Mouse (Mus musculus): ENCODE results near the gene Mgat5. TPM values are rescaled to one million over a fixed set of nuclear protein-coding genes. Genes with fewer than 3 reads are reported as not detected.

Gene Mgat5
- polyA plus RNA-seq, 1 experiment = 13.1 TPM

- H3K4me1 ChIP-seq (ENCODE audit: control insufficient read depth, insufficient read depth, low read length) = peaks cover 8% of the 10 kb centered on the region; the same call in 1 of the 2 replicates
- 3% methylated on average over 39 of the region's 39 CpGs for WGBS
- no peak overlapping the region for H3K27ac ChIP-seq (ENCODE audit: insufficient read depth, low read depth, low read length)
- DNase-seq = peak; percentile 54
- no peak for TF ChIP-seq CTCF (conservative IDR thresholded peaks at IDR 0.05; ENCODE audit: insufficient read depth, insufficient read length, low read depth, low read length)
- no peak for TF ChIP-seq POLR2A (IDR thresholded peaks at IDR 0.05; ENCODE audit: low read depth, low read length)
- no peaks in the 10 kb centered on the region for H3K27me3 ChIP-seq (replicated peaks; ENCODE audit: control insufficient read depth, insufficient read depth, low read length)
- peak overlapping the region; percentile 93 for H3K4me3 ChIP-seq (ENCODE audit: insufficient read depth, low read depth, low read length)
- H3K36me3 ChIP-seq (ENCODE audit: control insufficient read depth, insufficient read depth, low read length) = no peaks in the 10 kb centered on the region
Measured at GRCm38 (mm10) chr1:127206020-127206641, 1.3 kb downstream of the Mgat5 start.

- Histone ChIP-seq H3K4me3 (ENCODE audit: insufficient read depth, low read depth, low read length) (peak overlapping the region; percentile 93; the same call in 1 of the 2 replicates), H3K27ac (ENCODE audit: insufficient read depth, low read depth, low read length) (no peak overlapping the region), H3K27me3 (replicated peaks; ENCODE audit: control insufficient read depth, insufficient read depth, low read length) (no peaks in the 10 kb centered on the region), H3K36me3 (ENCODE audit: control insufficient read depth, insufficient read depth, low read length) (no peaks in the 10 kb centered on the region), H3K4me1 (ENCODE audit: control insufficient read depth, insufficient read depth, low read length) (peaks cover 8% of the 10 kb centered on the region; the same call in 1 of the 2 replicates)
- no peak for DNase-seq
- TF ChIP-seq CTCF (conservative IDR thresholded peaks at IDR 0.05; ENCODE audit: insufficient read depth, insufficient read length, low read depth, low read length) = no peak
- no peak for TF ChIP-seq POLR2A (IDR thresholded peaks at IDR 0.05; ENCODE audit: low read depth, low read length)
- WGBS = 66% methylated on average over 11 of the region's 11 CpGs
Measured at GRCm38 (mm10) chr1:127206881-127207555, 2.2 kb downstream of the Mgat5 start.

DNA sequence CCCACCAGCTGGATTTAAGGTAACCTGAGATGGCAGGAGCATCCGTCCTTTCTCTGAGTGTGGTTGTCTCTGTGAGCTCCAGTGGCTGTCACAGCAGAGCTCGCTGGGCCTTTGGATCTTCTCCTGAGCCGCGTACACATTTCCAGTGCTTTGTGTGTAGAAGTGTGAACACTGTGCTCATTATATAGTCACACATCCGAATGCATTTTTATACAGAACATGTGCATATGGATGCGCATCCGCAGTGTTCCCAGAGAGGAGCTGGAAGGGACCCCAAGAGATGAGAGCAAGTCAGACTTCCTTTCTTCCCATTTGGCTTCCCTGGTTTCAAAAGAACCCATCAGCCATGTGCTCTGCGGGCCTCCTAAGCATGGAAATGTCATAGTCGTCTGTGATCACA is 3.4 kb downstream of the Mgat5 start:
- no peak for DNase-seq
- Histone ChIP-seq H3K27me3 (replicated peaks; ENCODE audit: control insufficient read depth, insufficient read depth, low read length) (no peaks in the 10 kb centered on the region), H3K27ac (ENCODE audit: insufficient read depth, low read depth, low read length) (no peak overlapping the region), H3K4me3 (ENCODE audit: insufficient read depth, low read depth, low read length) (no peak overlapping the region), H3K36me3 (ENCODE audit: control insufficient read depth, insufficient read depth, low read length) (no peaks in the 10 kb centered on the region), H3K4me1 (ENCODE audit: control insufficient read depth, insufficient read depth, low read length) (peaks cover 12% of the 10 kb centered on the region)
- no peak for TF ChIP-seq CTCF (conservative IDR thresholded peaks at IDR 0.05; ENCODE audit: insufficient read depth, insufficient read length, low read depth, low read length)
- no peak for TF ChIP-seq POLR2A (IDR thresholded peaks at IDR 0.05; ENCODE audit: low read depth, low read length)
- 90% methylated on average over 9 of the region's 9 CpGs for WGBS

- Histone ChIP-seq H3K27me3 (replicated peaks; ENCODE audit: control insufficient read depth, insufficient read depth, low read length) (no peaks in the 10 kb centered on the region), H3K4me1 (ENCODE audit: control insufficient read depth, insufficient read depth, low read length) (peaks cover 12% of the 10 kb centered on the region; the same call in 1 of the 2 replicates), H3K27ac (ENCODE audit: insufficient read depth, low read depth, low read length) (no peak overlapping the region), H3K36me3 (ENCODE audit: control insufficient read depth, insufficient read depth, low read length) (no peaks in the 10 kb centered on the region), H3K4me3 (ENCODE audit: insufficient read depth, low read depth, low read length) (no peak overlapping the region)
- TF ChIP-seq CTCF (conservative IDR thresholded peaks at IDR 0.05; ENCODE audit: insufficient read depth, insufficient read length, low read depth, low read length) (no peak), POLR2A (IDR thresholded peaks at IDR 0.05; ENCODE audit: low read depth, low read length) (no peak)
- DNase-seq = no peak
- 42% methylated on average over 1 of the region's 1 CpGs for WGBS
Measured at GRCm38 (mm10) chr1:127212812-127213211, 8.0 kb downstream of the Mgat5 start.

DNA sequence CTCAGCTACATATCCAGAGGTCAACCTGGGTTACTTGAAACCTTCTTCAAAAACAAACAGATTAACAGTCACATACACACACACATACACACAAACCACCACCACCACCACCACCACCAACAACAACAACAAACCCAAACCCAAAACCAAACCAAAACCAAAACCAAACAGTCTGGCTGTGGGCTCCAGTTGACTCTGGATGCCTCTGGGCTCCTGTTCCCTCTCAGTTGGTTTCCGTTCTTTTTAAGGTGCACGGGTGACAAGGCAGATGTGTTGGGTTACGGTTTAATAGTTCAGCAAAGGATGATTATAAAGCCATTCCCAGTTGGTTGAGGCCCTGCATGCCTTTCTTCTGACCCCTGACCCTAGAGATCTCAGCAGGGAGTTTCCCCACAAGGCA is 8.6 kb downstream of the Mgat5 start:
- 38% methylated on average over 3 of the region's 3 CpGs for WGBS
- no peaks in the 10 kb centered on the region for H3K36me3 ChIP-seq (ENCODE audit: control insufficient read depth, insufficient read depth, low read length)
- no peak overlapping the region for H3K4me3 ChIP-seq (ENCODE audit: insufficient read depth, low read depth, low read length)
- TF ChIP-seq POLR2A (IDR thresholded peaks at IDR 0.05; ENCODE audit: low read depth, low read length) (no peak), CTCF (conservative IDR thresholded peaks at IDR 0.05; ENCODE audit: insufficient read depth, insufficient read length, low read depth, low read length) (no peak)
- no peak overlapping the region for H3K27ac ChIP-seq (ENCODE audit: insufficient read depth, low read depth, low read length)
- H3K4me1 ChIP-seq (ENCODE audit: control insufficient read depth, insufficient read depth, low read length) = peaks cover 14% of the 10 kb centered on the region
- H3K27me3 ChIP-seq (replicated peaks; ENCODE audit: control insufficient read depth, insufficient read depth, low read length) = no peaks in the 10 kb centered on the region
- peak; percentile 39 for DNase-seq

- H3K4me3 ChIP-seq (ENCODE audit: insufficient read depth, low read depth, low read length) = no peak overlapping the region
- peaks cover 23% of the 10 kb centered on the region for H3K4me1 ChIP-seq (ENCODE audit: control insufficient read depth, insufficient read depth, low read length)
- 71% methylated on average over 8 of the region's 8 CpGs for WGBS
- no peak for TF ChIP-seq POLR2A (IDR thresholded peaks at IDR 0.05; ENCODE audit: low read depth, low read length)
- TF ChIP-seq CTCF (conservative IDR thresholded peaks at IDR 0.05; ENCODE audit: insufficient read depth, insufficient read length, low read depth, low read length) = no peak
- no peak for DNase-seq
- H3K27me3 ChIP-seq (replicated peaks; ENCODE audit: control insufficient read depth, insufficient read depth, low read length) = no peaks in the 10 kb centered on the region
- no peak overlapping the region for H3K27ac ChIP-seq (ENCODE audit: insufficient read depth, low read depth, low read length)
- H3K36me3 ChIP-seq (ENCODE audit: control insufficient read depth, insufficient read depth, low read length) = no peaks in the 10 kb centered on the region
Measured at GRCm38 (mm10) chr1:127214585-127215232, 9.9 kb downstream of the Mgat5 start.

DNA sequence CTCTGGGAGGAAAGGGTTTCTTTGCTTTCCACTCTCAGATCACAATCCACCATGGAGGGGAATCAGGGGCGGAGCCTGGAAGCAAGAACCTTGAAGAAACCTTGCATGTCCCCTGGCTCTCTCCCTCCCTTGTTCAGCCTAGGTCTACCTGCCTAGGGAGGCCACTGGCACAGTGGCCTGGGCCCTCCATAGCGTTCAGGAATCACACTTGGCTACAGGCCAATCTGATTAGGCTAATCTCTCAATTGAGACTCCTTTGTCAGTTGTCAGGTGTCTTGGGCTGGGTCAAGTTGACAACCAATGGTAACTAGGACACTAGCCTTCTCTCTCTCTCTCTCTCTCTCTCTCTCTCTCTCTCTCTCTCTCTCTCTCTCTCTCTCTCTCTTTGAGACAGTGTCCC is 12.2 kb downstream of the Mgat5 start:
- WGBS = 50% methylated on average over 2 of the region's 2 CpGs
- no peak overlapping the region for H3K27ac ChIP-seq (ENCODE audit: insufficient read depth, low read depth, low read length)
- H3K27me3 ChIP-seq (replicated peaks; ENCODE audit: control insufficient read depth, insufficient read depth, low read length) = no peaks in the 10 kb centered on the region
- peaks cover 24% of the 10 kb centered on the region for H3K4me1 ChIP-seq (ENCODE audit: control insufficient read depth, insufficient read depth, low read length)
- H3K4me3 ChIP-seq (ENCODE audit: insufficient read depth, low read depth, low read length) = no peak overlapping the region
- TF ChIP-seq CTCF (conservative IDR thresholded peaks at IDR 0.05; ENCODE audit: insufficient read depth, insufficient read length, low read depth, low read length) = no peak
- DNase-seq = no peak
- H3K36me3 ChIP-seq (ENCODE audit: control insufficient read depth, insufficient read depth, low read length) = no peaks in the 10 kb centered on the region
